Mouse (Mus musculus) neural tube, embryonic 13.5 days (tissue): Measurements from ENCODE around the gene Fcrla. TPM values are rescaled to one million over a fixed set of nuclear protein-coding genes. Genes with fewer than 3 reads are reported as not detected.
"Not testable (repeated sequence)": the region's sequence is repeated elsewhere in the genome, so short reads cannot be mapped to it uniquely, and the experiment has no call there.

Experiments
- ATAC-seq: fragments of 200-750 bp; cut with Nextera tagmentation; 2 replicates; pipeline ENCODE4 v1.8.0; 2017; ENCODE audit warnings: low read depth, mild to moderate bottlenecking, moderate TSS enrichment, moderate library complexity
- H3K27ac ChIP-seq: fragments of 300-500 bp; sonication (generic); replicated peaks from 2 replicates; pipeline ENCODE4 v1.5.1; 2015; ENCODE audit warnings: moderate library complexity, mild to moderate bottlenecking, inconsistent platforms
- H3K27me3 ChIP-seq: fragments of 300-500 bp; sonication (generic); 2 replicates; pipeline ENCODE4 v1.6.1; 2015; ENCODE audit warnings: mild to moderate bottlenecking, inconsistent platforms
- H3K36me3 ChIP-seq: fragments of 300-500 bp; sonication (generic); 2 replicates; pipeline ENCODE4 v1.6.1; 2015; ENCODE audit warnings: mild to moderate bottlenecking, inconsistent platforms
- H3K4me1 ChIP-seq: fragments of 300-500 bp; sonication (generic); replicated peaks from 2 replicates; pipeline ENCODE4 v1.6.1; 2015; ENCODE audit warnings: inconsistent platforms
- H3K4me2 ChIP-seq: fragments of 300-500 bp; sonication (generic); 2 replicates; pipeline ENCODE4 v1.6.1; 2015; ENCODE audit warnings: inconsistent platforms, mild to moderate bottlenecking, moderate library complexity
- H3K4me3 ChIP-seq: fragments of 300-500 bp; sonication (generic); 2 replicates; pipeline ENCODE4 v1.5.1; 2015; ENCODE audit warnings: mild to moderate bottlenecking, inconsistent platforms
- H3K9ac ChIP-seq: fragments of 300-500 bp; sonication (generic); 2 replicates; pipeline ENCODE4 v1.6.1; 2015; ENCODE audit warnings: moderate library complexity, mild to moderate bottlenecking, inconsistent platforms
- H3K9me3 ChIP-seq: fragments of 300-500 bp; sonication (generic); 2 replicates; pipeline ENCODE4 v1.6.1; 2016; ENCODE audit warnings: inconsistent platforms
- WGBS: fragments of 180-500 bp; shearing (Covaris S2); methylation state at CpG from one replicate; pipeline ENCODE4 v1.1.7; 2015; 5-methylcytosine and 5-hydroxymethylcytosine counted together
- polyA plus RNA-seq: library from polyadenylated mRNA; unstranded; fragments of >200 nt; fragmentation: Nextera tagmentation; extraction: Ambion mirVana; gene quantifications from 2 replicates; pipeline ENCODE4 v1.2.1, GENCODE M21; 2015

The Fcrla gene
- polyA plus RNA-seq, 1 experiment from 2014 or later: not detected

DNA sequence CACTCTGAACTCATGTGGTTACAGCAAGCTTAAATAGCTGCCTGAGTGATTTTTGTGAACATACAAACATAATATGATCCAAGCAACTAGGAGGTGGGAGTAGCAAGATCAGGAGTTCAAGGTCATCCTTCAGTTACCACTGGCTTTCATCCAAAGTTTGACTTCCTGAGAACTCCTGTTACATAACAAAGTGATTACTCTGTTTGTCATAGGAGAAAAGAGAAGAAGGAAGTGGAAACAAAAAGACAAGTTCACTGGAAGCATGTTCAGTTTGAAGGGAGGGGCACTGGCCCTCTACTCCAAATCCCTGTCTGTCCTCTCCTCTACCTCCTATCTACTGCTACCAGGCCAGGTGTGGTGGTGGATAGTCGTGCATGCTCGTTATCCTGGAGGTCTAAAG, 32.4 kb upstream of the Fcrla start:
- Histone ChIP-seq H3K4me3 (no peak overlapping the region), H3K36me3 (no peaks in the 10 kb centered on the region), H3K27me3 (no peaks in the 10 kb centered on the region), H3K9ac (no peak overlapping the region), H3K27ac (no peak overlapping the region), H3K4me1 (0 out of 2 replicates have a peak, but pooled peaks cover 6% of the 10 kb centered on the region), H3K9me3 (no peaks in the 10 kb centered on the region), H3K4me2 (no peak overlapping the region)
- no peak for ATAC-seq
- 79% methylated on average over 2 of the region's 2 CpGs for WGBS

- no peaks in the 10 kb centered on the region for H3K9me3 ChIP-seq
- H3K27ac ChIP-seq: no peak overlapping the region
- WGBS: 67% methylated on average over 3 of the region's 3 CpGs
- H3K4me3 ChIP-seq: no peak overlapping the region
- H3K36me3 ChIP-seq: no peaks in the 10 kb centered on the region
- H3K27me3 ChIP-seq: no peaks in the 10 kb centered on the region
- ATAC-seq: no peak
- no peak overlapping the region for H3K9ac ChIP-seq
- 0 out of 2 replicates have a peak, but pooled peaks cover 4% of the 10 kb centered on the region for H3K4me1 ChIP-seq
- H3K4me2 ChIP-seq: no peak overlapping the region
These were observed 30.8 kb upstream of the Fcrla start for GRCm38 (mm10) chr1:170958225-170958624.

DNA sequence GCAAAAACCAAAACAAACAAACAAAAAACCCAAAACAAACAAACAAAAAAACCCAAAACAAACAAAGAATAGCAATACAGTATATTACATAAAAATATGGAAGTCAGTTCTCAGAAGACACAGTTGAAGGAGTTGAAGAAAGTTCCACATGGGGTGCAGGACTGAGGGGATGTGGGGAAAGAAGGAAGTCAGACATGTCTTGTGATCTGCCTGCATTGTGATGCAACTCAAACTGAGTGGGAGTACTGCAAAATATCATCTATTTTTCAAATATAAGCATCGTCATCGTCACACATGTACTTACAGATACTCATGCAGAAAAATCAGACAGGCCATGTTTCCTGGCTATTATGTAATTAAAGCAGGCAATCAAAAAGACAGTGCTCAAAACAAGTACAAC, 25.8 kb upstream of the Fcrla start:
- no peak for ATAC-seq
- 92% methylated on average over 2 of the region's 2 CpGs for WGBS
- H3K9ac ChIP-seq: no peak overlapping the region
- no peak overlapping the region for H3K4me3 ChIP-seq
- no peaks in the 10 kb centered on the region for H3K36me3 ChIP-seq
- H3K27ac ChIP-seq: no peak overlapping the region
- no peaks in the 10 kb centered on the region for H3K9me3 ChIP-seq
- H3K27me3 ChIP-seq: no peaks in the 10 kb centered on the region
- no peak overlapping the region for H3K4me2 ChIP-seq
- no peaks in the 10 kb centered on the region for H3K4me1 ChIP-seq

DNA sequence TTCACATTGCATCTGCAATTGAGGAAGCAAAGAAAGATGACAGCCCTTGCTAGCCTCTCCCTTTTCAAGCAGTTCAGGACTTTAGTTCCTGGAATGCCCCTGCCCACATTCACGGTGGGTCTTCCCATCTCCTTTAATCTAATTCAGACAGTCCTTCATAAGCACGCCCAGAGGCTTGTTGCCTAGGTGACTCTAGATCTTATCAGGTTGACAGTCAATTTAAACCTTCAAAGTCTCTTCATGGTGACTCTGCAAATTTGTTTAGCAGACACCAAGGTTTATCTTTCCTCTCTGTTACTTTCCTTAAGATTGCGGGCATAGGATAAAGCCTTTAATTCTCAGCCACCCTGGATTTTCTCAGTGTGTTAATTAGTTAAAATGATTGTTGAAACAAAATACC, 23.4 kb upstream of the Fcrla start:
- Histone ChIP-seq H3K4me1 (no peaks in the 10 kb centered on the region), H3K27me3 (no peaks in the 10 kb centered on the region), H3K27ac (no peak overlapping the region), H3K4me2 (no peak overlapping the region), H3K36me3 (no peaks in the 10 kb centered on the region), H3K4me3 (no peak overlapping the region), H3K9me3 (0 out of 2 replicates have a peak, but pooled peaks cover 3% of the 10 kb centered on the region), H3K9ac (no peak overlapping the region)
- 81% methylated on average over 3 of the region's 3 CpGs for WGBS
- no peak for ATAC-seq

- not testable (repeated sequence) for H3K27me3 ChIP-seq, H3K9ac ChIP-seq, ATAC-seq, H3K4me2 ChIP-seq, H3K36me3 ChIP-seq, H3K4me3 ChIP-seq, H3K27ac ChIP-seq, H3K4me1 ChIP-seq
- WGBS: 97% methylated on average over 9 of the region's 9 CpGs
- H3K9me3 ChIP-seq: peaks cover 13% of the 10 kb centered on the region; the same call in 1 of the 2 replicates
These were observed 17.5 kb upstream of the Fcrla start for GRCm38 (mm10) chr1:170944908-170945307.

- H3K27me3 ChIP-seq, H3K27ac ChIP-seq, ATAC-seq, H3K4me3 ChIP-seq, H3K4me2 ChIP-seq, H3K9ac ChIP-seq, H3K36me3 ChIP-seq, H3K4me1 ChIP-seq: not testable (repeated sequence)
- 95% methylated on average over 9 of the region's 9 CpGs for WGBS
- peaks cover 13% of the 10 kb centered on the region; the same call in 1 of the 2 replicates for H3K9me3 ChIP-seq
These were observed 16.8 kb upstream of the Fcrla start for GRCm38 (mm10) chr1:170944151-170944550.

DNA sequence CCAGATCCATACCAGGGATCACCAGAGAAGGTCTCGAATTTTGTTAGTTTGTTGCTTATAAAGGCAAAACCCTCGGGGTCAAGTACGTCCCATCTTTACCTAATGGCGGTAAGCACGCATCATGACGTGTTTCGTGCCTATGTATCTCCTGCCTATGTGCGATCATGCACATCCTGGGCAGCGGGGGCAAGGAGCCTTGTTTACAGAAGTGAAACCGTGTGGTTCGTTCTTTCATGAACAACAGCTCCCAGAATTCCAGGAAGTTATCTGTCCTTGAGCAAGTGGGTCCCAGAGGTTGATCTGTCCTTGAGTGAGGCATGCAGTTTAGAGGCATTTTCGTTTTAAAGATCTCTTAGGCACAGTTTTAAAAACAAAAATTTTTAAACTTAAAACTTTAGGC, 11.9 kb upstream of the Fcrla start:
- no peaks in the 10 kb centered on the region for H3K27me3 ChIP-seq
- H3K9me3 ChIP-seq: peaks cover 9% of the 10 kb centered on the region; the same call in 1 of the 2 replicates
- H3K4me1 ChIP-seq: no peaks in the 10 kb centered on the region
- no peak overlapping the region for H3K4me3 ChIP-seq
- no peak overlapping the region for H3K4me2 ChIP-seq
- H3K36me3 ChIP-seq: no peaks in the 10 kb centered on the region
- ATAC-seq: no peak
- 91% methylated on average over 12 of the region's 12 CpGs for WGBS
- H3K9ac ChIP-seq: no peak overlapping the region
- H3K27ac ChIP-seq: no peak overlapping the region

- no peaks in the 10 kb centered on the region for H3K4me1 ChIP-seq
- H3K27me3 ChIP-seq: no peaks in the 10 kb centered on the region
- 52% methylated on average over 2 of the region's 2 CpGs for WGBS
- no peak overlapping the region for H3K9ac ChIP-seq
- no peaks in the 10 kb centered on the region for H3K9me3 ChIP-seq
- no peak for ATAC-seq
- no peak overlapping the region for H3K4me3 ChIP-seq
- H3K27ac ChIP-seq: no peak overlapping the region
- no peak overlapping the region for H3K4me2 ChIP-seq
- no peaks in the 10 kb centered on the region for H3K36me3 ChIP-seq
These were observed 7.0 kb upstream of the Fcrla start for GRCm38 (mm10) chr1:170934383-170934782.

DNA sequence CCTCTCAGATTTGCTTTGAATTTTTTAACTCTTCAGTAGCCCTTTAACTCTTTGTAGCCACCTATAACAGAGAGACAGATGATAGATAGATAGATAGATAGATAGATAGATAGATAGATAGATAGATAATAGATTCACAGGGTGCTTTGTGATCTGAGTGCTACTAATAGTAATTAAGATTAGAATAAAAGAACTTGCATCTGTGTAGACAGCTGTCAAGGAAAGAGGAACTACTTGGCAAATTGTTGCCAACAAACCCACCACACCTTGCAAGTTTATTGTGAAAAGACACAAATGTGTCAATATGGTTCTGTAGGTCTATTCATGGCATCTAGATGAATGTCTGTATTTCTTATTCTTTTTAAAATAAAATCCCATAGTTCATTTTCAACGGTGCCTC, 6.6 kb upstream of the Fcrla start:
- WGBS: 81% methylated on average over 1 of the region's 1 CpGs
- Histone ChIP-seq H3K4me3 (no peak overlapping the region), H3K27me3 (no peaks in the 10 kb centered on the region)

DNA sequence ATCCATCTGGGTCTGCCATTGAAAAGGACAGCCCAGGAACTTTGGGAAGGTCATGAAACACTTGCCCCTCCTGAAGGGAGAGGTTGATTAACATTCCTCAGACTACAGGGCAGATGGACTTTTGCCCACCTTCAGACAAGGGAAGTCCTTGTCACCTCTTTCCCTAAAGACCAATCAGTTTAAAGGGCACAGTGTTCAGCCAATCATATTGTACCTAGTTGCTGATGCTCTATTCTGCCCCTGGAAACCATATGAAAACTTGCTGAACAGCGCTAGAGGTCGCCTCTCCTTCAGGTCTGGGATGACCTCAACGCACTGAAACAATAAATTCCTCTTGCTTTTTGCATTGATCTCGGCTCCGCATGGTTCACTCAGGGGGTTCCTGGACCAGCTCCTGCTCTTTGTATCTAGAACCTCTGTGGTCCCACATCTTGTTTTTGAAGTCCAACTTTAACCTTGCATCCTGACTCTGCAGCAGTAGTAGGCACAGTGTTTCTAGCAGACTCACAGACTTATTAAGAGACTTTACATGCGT, 6.1 kb upstream of the Fcrla start:
- Histone ChIP-seq H3K4me1 (no peaks in the 10 kb centered on the region), H3K36me3 (no peaks in the 10 kb centered on the region), H3K4me3 (no peak overlapping the region), H3K4me2 (no peak overlapping the region), H3K27ac (no peak overlapping the region), H3K9me3 (no peaks in the 10 kb centered on the region), H3K9ac (no peak overlapping the region), H3K27me3 (no peaks in the 10 kb centered on the region)
- whole genome bisulfite sequencing: 75% methylated on average over 6 of the region's 6 CpGs
- ATAC-seq: no peak

More for the DNA sequence above, 6.6 kb upstream of the Fcrla start:
- H3K9ac ChIP-seq: no peak overlapping the region
- no peaks in the 10 kb centered on the region for H3K9me3 ChIP-seq
- H3K4me2 ChIP-seq: no peak overlapping the region
- no peaks in the 10 kb centered on the region for H3K4me1 ChIP-seq
- ATAC-seq: no peak
- no peaks in the 10 kb centered on the region for H3K36me3 ChIP-seq
- H3K27ac ChIP-seq: no peak overlapping the region

GRCm38 (mm10) chr1:170932043-170932442, 4.7 kb upstream of the Fcrla start:
- Histone ChIP-seq H3K4me1 (no peaks in the 10 kb centered on the region), H3K27ac (no peak overlapping the region), H3K36me3 (no peaks in the 10 kb centered on the region), H3K4me2 (no peak overlapping the region), H3K9ac (no peak overlapping the region), H3K9me3 (no peaks in the 10 kb centered on the region), H3K27me3 (no peaks in the 10 kb centered on the region), H3K4me3 (no peak overlapping the region)
- ATAC-seq: no peak
- 80% methylated on average over 3 of the region's 3 CpGs for WGBS

- ATAC-seq: no peak
- Histone ChIP-seq H3K27me3 (no peaks in the 10 kb centered on the region), H3K9ac (no peak overlapping the region), H3K9me3 (no peaks in the 10 kb centered on the region), H3K4me2 (no peak overlapping the region), H3K4me3 (no peak overlapping the region), H3K4me1 (no peaks in the 10 kb centered on the region), H3K27ac (no peak overlapping the region), H3K36me3 (no peaks in the 10 kb centered on the region)
- WGBS: 92% methylated on average over 4 of the region's 4 CpGs
These were observed 1.9 kb upstream of the Fcrla start for GRCm38 (mm10) chr1:170929245-170929644.

DNA sequence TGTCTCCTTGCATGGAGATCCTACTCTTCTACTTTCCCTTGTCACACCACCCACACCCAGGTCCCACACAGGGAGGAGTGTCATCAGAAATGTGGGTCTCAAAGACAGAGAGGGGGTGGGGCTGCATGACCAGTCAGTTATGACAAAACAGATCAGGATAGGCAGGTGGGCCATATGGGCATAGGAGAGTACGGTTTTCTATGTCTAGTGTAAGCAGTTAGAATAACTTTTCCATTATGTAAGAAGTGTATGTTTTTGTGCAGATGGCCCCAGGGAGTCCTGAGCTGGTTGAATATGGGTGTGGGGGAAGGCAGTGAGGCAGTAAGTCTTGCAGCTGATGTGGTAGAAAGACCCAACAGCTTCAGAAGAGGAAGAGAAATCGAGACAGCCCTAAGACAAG, 1.1 kb upstream of the Fcrla start:
- no peaks in the 10 kb centered on the region for H3K27me3 ChIP-seq
- H3K4me2 ChIP-seq: no peak overlapping the region
- no peaks in the 10 kb centered on the region for H3K9me3 ChIP-seq
- no peaks in the 10 kb centered on the region for H3K4me1 ChIP-seq
- 76% methylated on average over 2 of the region's 2 CpGs for whole genome bisulfite sequencing
- H3K9ac ChIP-seq: no peak overlapping the region
- H3K4me3 ChIP-seq: no peak overlapping the region
- ATAC-seq: no peak
- H3K36me3 ChIP-seq: no peaks in the 10 kb centered on the region
- no peak overlapping the region for H3K27ac ChIP-seq
